Mouse (Mus musculus): Measurements from ENCODE around the gene Dab2ip.

GRCm38 (mm10) chr2:35661454-35662000, 103.5 kb downstream of the Dab2ip start:
- TF ChIP-seq CTCF (IDR thresholded peaks at IDR 0.05; ENCODE audit: low read depth): no peak
- TF ChIP-seq EP300 (IDR thresholded peaks at IDR 0.05; ENCODE audit: low read depth): no peak
